Mouse (Mus musculus): ENCODE results near the gene Tmem156. TPM values are rescaled to one million over a fixed set of nuclear protein-coding genes. Genes with fewer than 3 reads are reported as not detected.

The Tmem156 gene
- polyA plus RNA-seq, 1 experiment, result 0.19 TPM

GRCm38 (mm10) chr5:65107773-65108432 lies 16.0 kb upstream of the Tmem156 start:
- Histone ChIP-seq H3K4me1 (ENCODE audit: control insufficient read depth, insufficient read depth, low read length) (no peaks in the 10 kb centered on the region), H3K27ac (ENCODE audit: insufficient read depth, low read depth, low read length) (peak overlapping the region; percentile 59), H3K27me3 (replicated peaks; ENCODE audit: control insufficient read depth, insufficient read depth, low read length) (no peaks in the 10 kb centered on the region), H3K36me3 (ENCODE audit: control insufficient read depth, insufficient read depth, low read length) (no peaks in the 10 kb centered on the region), H3K4me3 (ENCODE audit: insufficient read depth, low read depth, low read length) (peak overlapping the region; percentile 79)
- TF ChIP-seq CTCF (conservative IDR thresholded peaks at IDR 0.05; ENCODE audit: insufficient read depth, insufficient read length, low read depth, low read length), result no peak
- 3% methylated on average over 39 of the region's 42 CpGs for WGBS
- peak; percentile 50 for DNase-seq

- TF ChIP-seq POLR2A (IDR thresholded peaks at IDR 0.05; ENCODE audit: low read depth, low read length) (no peak), CTCF (conservative IDR thresholded peaks at IDR 0.05; ENCODE audit: insufficient read depth, insufficient read length, low read depth, low read length) (no peak)
- Histone ChIP-seq H3K4me3 (ENCODE audit: insufficient read depth, low read depth, low read length) (peak within 1 kb of the TSS; percentile 79), H3K27ac (ENCODE audit: insufficient read depth, low read depth, low read length) (peak within 1 kb of the TSS; percentile 59), H3K27me3 (replicated peaks; ENCODE audit: control insufficient read depth, insufficient read depth, low read length) (no peaks in the 10 kb centered on the region), H3K36me3 (ENCODE audit: control insufficient read depth, insufficient read depth, low read length) (no peaks in the 10 kb centered on the region), H3K4me1 (ENCODE audit: control insufficient read depth, insufficient read depth, low read length) (no peaks in the 10 kb centered on the region)
- DNase-seq, result peak; percentile 95
- 4% methylated on average over 54 of the region's 56 CpGs for WGBS
Observed at GRCm38 (mm10) chr5:65106876-65107772, 15.2 kb upstream of the Tmem156 start, which contains the start of gene Klhl5. Gene Klhl5 (plus strand): TSS chr5:65107539.

GRCm38 (mm10) chr5:65102641-65103042 lies 10.7 kb upstream of the Tmem156 start:
- 51% methylated on average over 10 of the region's 10 CpGs for WGBS
- Histone ChIP-seq H3K4me1 (ENCODE audit: control insufficient read depth, insufficient read depth, low read length) (peaks cover 4% of the 10 kb centered on the region; the same call in 1 of the 2 replicates), H3K27me3 (replicated peaks; ENCODE audit: control insufficient read depth, insufficient read depth, low read length) (no peaks in the 10 kb centered on the region), H3K36me3 (ENCODE audit: control insufficient read depth, insufficient read depth, low read length) (no peaks in the 10 kb centered on the region), H3K4me3 (ENCODE audit: insufficient read depth, low read depth, low read length) (no peak overlapping the region), H3K27ac (ENCODE audit: insufficient read depth, low read depth, low read length) (peak overlapping the region; percentile 3; the same call in 1 of the 2 replicates)
- no peak for TF ChIP-seq CTCF (conservative IDR thresholded peaks at IDR 0.05; ENCODE audit: insufficient read depth, insufficient read length, low read depth, low read length)
- TF ChIP-seq POLR2A (IDR thresholded peaks at IDR 0.05; ENCODE audit: low read depth, low read length), result no peak
- no peak for DNase-seq

- no peaks in the 10 kb centered on the region for H3K27me3 ChIP-seq (replicated peaks; ENCODE audit: control insufficient read depth, insufficient read depth, low read length)
- no peaks in the 10 kb centered on the region for H3K36me3 ChIP-seq (ENCODE audit: control insufficient read depth, insufficient read depth, low read length)
- H3K4me3 ChIP-seq (ENCODE audit: insufficient read depth, low read depth, low read length), result no peak overlapping the region
- peaks cover 8% of the 10 kb centered on the region; the same call in 1 of the 2 replicates for H3K4me1 ChIP-seq (ENCODE audit: control insufficient read depth, insufficient read depth, low read length)
- 62% methylated on average over 3 of the region's 3 CpGs for WGBS
- H3K27ac ChIP-seq (ENCODE audit: insufficient read depth, low read depth, low read length), result no peak overlapping the region
- DNase-seq, result peak; percentile 29
- TF ChIP-seq CTCF (conservative IDR thresholded peaks at IDR 0.05; ENCODE audit: insufficient read depth, insufficient read length, low read depth, low read length), result no peak
- TF ChIP-seq POLR2A (IDR thresholded peaks at IDR 0.05; ENCODE audit: low read depth, low read length), result no peak
Observed at GRCm38 (mm10) chr5:65102026-65102640, 10.2 kb upstream of the Tmem156 start.

- H3K36me3 ChIP-seq (ENCODE audit: control insufficient read depth, insufficient read depth, low read length), result no peaks in the 10 kb centered on the region
- DNase-seq, result no peak
Observed at GRCm38 (mm10) chr5:65101621-65102020, 9.7 kb upstream of the Tmem156 start.

GRCm38 (mm10) chr5:65101209-65101608 lies 9.3 kb upstream of the Tmem156 start:
- H3K36me3 ChIP-seq (ENCODE audit: control insufficient read depth, insufficient read depth, low read length), result no peaks in the 10 kb centered on the region
- H3K4me1 ChIP-seq (ENCODE audit: control insufficient read depth, insufficient read depth, low read length), result peaks cover 8% of the 10 kb centered on the region; the same call in 1 of the 2 replicates
- no peaks in the 10 kb centered on the region for H3K27me3 ChIP-seq (replicated peaks; ENCODE audit: control insufficient read depth, insufficient read depth, low read length)
- no peak for DNase-seq
- H3K4me3 ChIP-seq (ENCODE audit: insufficient read depth, low read depth, low read length), result no peak overlapping the region
- 83% methylated on average over 5 of the region's 5 CpGs for WGBS
- TF ChIP-seq CTCF (conservative IDR thresholded peaks at IDR 0.05; ENCODE audit: insufficient read depth, insufficient read length, low read depth, low read length) (no peak), POLR2A (IDR thresholded peaks at IDR 0.05; ENCODE audit: low read depth, low read length) (no peak)
- no peak overlapping the region for H3K27ac ChIP-seq (ENCODE audit: insufficient read depth, low read depth, low read length)

More at GRCm38 (mm10) chr5:65101621-65102020, 9.7 kb upstream of the Tmem156 start:
- Histone ChIP-seq H3K27me3 (replicated peaks; ENCODE audit: control insufficient read depth, insufficient read depth, low read length) (no peaks in the 10 kb centered on the region), H3K4me3 (ENCODE audit: insufficient read depth, low read depth, low read length) (no peak overlapping the region), H3K4me1 (ENCODE audit: control insufficient read depth, insufficient read depth, low read length) (peaks cover 8% of the 10 kb centered on the region; the same call in 1 of the 2 replicates), H3K27ac (ENCODE audit: insufficient read depth, low read depth, low read length) (no peak overlapping the region)
- 85% methylated on average over 6 of the region's 6 CpGs for WGBS
- TF ChIP-seq CTCF (conservative IDR thresholded peaks at IDR 0.05; ENCODE audit: insufficient read depth, insufficient read length, low read depth, low read length) (no peak), POLR2A (IDR thresholded peaks at IDR 0.05; ENCODE audit: low read depth, low read length) (no peak)
